In genomic region chr1:160863027-160863426, GRCm38 (mm10) we compare ENCODE assay signal across 8 mouse cellular contexts. TPM values are rescaled to one million over a fixed set of nuclear protein-coding genes. Genes with fewer than 3 reads are reported as not detected.
DNase-seq lines count a peak whose midpoint lies in the region.

No protein-coding gene starts in this region.

- DNase-seq in adrenal gland, adult (ENCODE audit: inconsistent age in 2 of 2, low spot score in 1 of 2): peak; percentile 4 to 25
- no peak for DNase-seq in adrenal gland, adult 8-10 months
- DNase-seq in retina, postnatal 1 day: peak; percentile 4
- DNase-seq in retina, embryonic 14.5 days (ENCODE audit: low spot score): no peak
- peak; percentile 42 to 57 for DNase-seq in cerebellum, postnatal 14 days
- DNase-seq in left cerebral cortex, adult 18-20 months (ENCODE audit: low spot score in 2 of 2): peak; percentile 24 to 30
- DNase-seq in right cerebral cortex, postnatal 4 days: peak; percentile 10
- DNase-seq in urinary bladder, adult 2 months (ENCODE audit: low spot score): no peak

RNA-seq across cellular contexts. Expression of gene Rc3h1, which starts 43.2 kb away (rescaled TPM):
- 10 to 100 TPM; 34.6 to 52.0 (median 48.0) TPM for total RNA-seq in adrenal gland, adult 8-10 months (2022)
- 10 to 100 TPM; 37.6 to 41.5 TPM for total RNA-seq in left cerebral cortex, adult 18-20 months (2021)
- polyA plus RNA-seq in urinary bladder, adult 2 months (2012; rRNA removed): 9.5 and 11.0 TPM in 2 replicates

Comparison
In these comparisons a context has a peak if more than half of its experiments do, and no peak if none do; other contexts are left out.
1. DNase-seq: peak in adrenal gland, adult (2 of 2), retina, postnatal 1 day (single experiment), cerebellum, postnatal 14 days (2 of 2), left cerebral cortex, adult 18-20 months (2 of 2) and right cerebral cortex, postnatal 4 days (single experiment); none in adrenal gland, adult 8-10 months (single experiment), retina, embryonic 14.5 days (single experiment) and urinary bladder, adult 2 months (single experiment).